Mouse (Mus musculus) gastrocnemius, adult 2 months (tissue): Measurements from ENCODE around the gene Kdm2b. TPM values are rescaled to one million over a fixed set of nuclear protein-coding genes. Genes with fewer than 3 reads are reported as not detected.

Source experiments
- DNase-seq: peaks from one replicate; pipeline ENCODE4 v3.0.0; 2022
- H3K27ac ChIP-seq: fragments of 200-600 bp; 2 replicates; pipeline ENCODE4 v1.8.1; 2022; ENCODE audit warnings: mild to moderate bottlenecking
- H3K4me3 ChIP-seq: fragments of 200-600 bp; 2 replicates; pipeline ENCODE4 v1.8.1; 2022; ENCODE audit warnings: mild to moderate bottlenecking, moderate library complexity
- CTCF ChIP-seq: fragments of 200-600 bp; IDR thresholded peaks from 2 replicates; pipeline ENCODE4 v1.8.1; 2022; ENCODE audit warnings: antibody characterized with exemption, mild to moderate bottlenecking, moderate library complexity
- intact Hi-C: fragments of 180-260 bp; cut with DNase I; formaldehyde crosslinking; loops from one replicate; pipeline ENCODE4 v1.15.1; 2025
- total RNA-seq, 2 experiments: library from RNA; stranded (reverse); gene quantifications; 2 replicates each; pipeline ENCODE4 v1.2.3; 2021

Gene Kdm2b
- total RNA-seq, 2 experiments from 2014 or later: 11.5 to 13.3 TPM

GRCm38 (mm10) chr5:123023049-123023448 is 33.4 kb upstream of the Kdm2b start:
- Histone ChIP-seq H3K27ac (peak overlapping the region; percentile 94), H3K4me3 (no peak overlapping the region)
- DNase-seq: no peak
- intact Hi-C loops: no loop called here
- TF ChIP-seq CTCF: no peak

- DNase-seq: no peak
- H3K4me3 ChIP-seq: no peak overlapping the region
- peak overlapping the region; percentile 94; the same call in 1 of the 2 replicates for H3K27ac ChIP-seq
- TF ChIP-seq CTCF: no peak
- intact Hi-C loops: no loop called here
These were observed 31.8 kb upstream of the Kdm2b start for GRCm38 (mm10) chr5:123021438-123021837.

- TF ChIP-seq CTCF: no peak
- H3K27ac ChIP-seq: peak overlapping the region; percentile 98
- DNase-seq: no peak
These were observed 30.8 kb upstream of the Kdm2b start for GRCm38 (mm10) chr5:123020426-123020825.

GRCm38 (mm10) chr5:123019336-123020016 is 29.9 kb upstream of the Kdm2b start:
- no peak for TF ChIP-seq CTCF
- intact Hi-C loops: no loop called here
- no peak for DNase-seq
- H3K27ac ChIP-seq: peak overlapping the region; percentile 98
- H3K4me3 ChIP-seq: peak overlapping the region; percentile 91

More at GRCm38 (mm10) chr5:123020426-123020825, 30.8 kb upstream of the Kdm2b start:
- intact Hi-C loops: no loop called here
- no peak overlapping the region for H3K4me3 ChIP-seq

GRCm38 (mm10) chr5:123017504-123017903 is 27.9 kb upstream of the Kdm2b start:
- intact Hi-C loops: no loop called here
- no peak for DNase-seq
- TF ChIP-seq CTCF: no peak
- Histone ChIP-seq H3K4me3 (peak overlapping the region; percentile 91), H3K27ac (peak overlapping the region; percentile 98)

GRCm38 (mm10) chr5:123015915-123016314 is 26.3 kb upstream of the Kdm2b start:
- DNase-seq: no peak
- TF ChIP-seq CTCF: no peak
- intact Hi-C loops: loop anchor here (2.0 kb wide), 1 partner anchor 43 kb away; no protein-coding TSS in a partner anchor
- peak overlapping the region; percentile 98 for H3K27ac ChIP-seq
- peak overlapping the region; percentile 91 for H3K4me3 ChIP-seq

- intact Hi-C loops: loop anchor here (2.0 to 5.0 kb wide), 3 partner anchors 32 to 88 kb away; partner anchors contain the start of gene Morn3
- peak; percentile 99 for DNase-seq
- TF ChIP-seq CTCF: no peak; the same call in 1 of the 2 replicates
- H3K4me3 ChIP-seq: peak within 1 kb of the TSS; percentile 91
- H3K27ac ChIP-seq: peak within 1 kb of the TSS; percentile 98
These were observed 25.4 kb upstream of the Kdm2b start, which contains the start of gene Orai1 for GRCm38 (mm10) chr5:123014753-123015701. Orai1 (plus strand) TSS chr5:123015074.

- peak; percentile 87 for TF ChIP-seq CTCF
- peak overlapping the region; percentile 98 for H3K27ac ChIP-seq
- H3K4me3 ChIP-seq: no peak overlapping the region
- intact Hi-C loops: loop anchor here (1.0 to 5.0 kb wide), 4 partner anchors 34 to 86 kb away; partner anchors contain the start of gene Morn3
- peak; percentile 78 for DNase-seq
These were observed 24.1 kb upstream of the Kdm2b start for GRCm38 (mm10) chr5:123013599-123014315.

- Histone ChIP-seq H3K4me3 (no peak overlapping the region), H3K27ac (no peak overlapping the region)
- TF ChIP-seq CTCF: no peak
- DNase-seq: no peak
- intact Hi-C loops: loop anchor here (5.0 kb wide), 2 partner anchors 36 to 84 kb away; partner anchors contain the start of gene Morn3
These were observed 22.1 kb upstream of the Kdm2b start for GRCm38 (mm10) chr5:123011705-123012104.

- intact Hi-C loops: loop anchor here (5.0 kb wide), 2 partner anchors 36 to 84 kb away; partner anchors contain the start of gene Morn3
- no peak for DNase-seq
- peak; percentile 56 for TF ChIP-seq CTCF
These were observed 21.2 kb upstream of the Kdm2b start for GRCm38 (mm10) chr5:123010806-123011205.

GRCm38 (mm10) chr5:123009873-123010272 is 20.2 kb upstream of the Kdm2b start:
- Histone ChIP-seq H3K4me3 (no peak overlapping the region), H3K27ac (peak overlapping the region; percentile 89)
- no peak for TF ChIP-seq CTCF
- intact Hi-C loops: loop anchor here (2.0 to 5.0 kb wide), 3 partner anchors 21 to 83 kb away; partner anchors contain the start of genes Kdm2b and Morn3
- no peak for DNase-seq

More at GRCm38 (mm10) chr5:123010806-123011205, 21.2 kb upstream of the Kdm2b start:
- Histone ChIP-seq H3K27ac (peak overlapping the region; percentile 89), H3K4me3 (no peak overlapping the region)
